Mouse (Mus musculus): ENCODE measurements at regions not wholly inside any gene's neighbourhood (a gene's known extent, or its start where the extent isn't known, plus 50 kb on each side); places are given as distances from the start of the nearest gene placed in this dataset.
A peak's percentile ranks its signal among the peaks of the same experiment; 100 is the strongest.
"Not testable (repeated sequence)": the region's sequence is repeated elsewhere in the genome, so short reads cannot be mapped to it uniquely, and the experiment has no call there.

- no peak for DNase-seq (ENCODE audit: extremely low spot score in 1 of 2, low spot score in 1 of 2)
These were observed 606.2 kb upstream of the Gpc5 start for GRCm38 (mm10) chr14:114485781-114486180.

- not testable (repeated sequence) for DNase-seq (ENCODE audit: extremely low spot score in 1 of 2, low spot score in 1 of 2)
These were observed 598.6 kb upstream of the Gpc5 start for GRCm38 (mm10) chr14:114493371-114493770.

- no peak for DNase-seq (ENCODE audit: extremely low spot score in 1 of 2, low spot score in 1 of 2)
These were observed 587.0 kb upstream of the Gpc5 start for GRCm38 (mm10) chr14:114504976-114505375.

GRCm38 (mm10) chr14:114547910-114548680 is 543.9 kb upstream of the Gpc5 start:
- no peak for DNase-seq (ENCODE audit: extremely low spot score in 1 of 2, low spot score in 1 of 2)

- no peak for DNase-seq (ENCODE audit: extremely low spot score in 1 of 2, low spot score in 1 of 2)
These were observed 542.9 kb upstream of the Gpc5 start for GRCm38 (mm10) chr14:114549101-114549500.

GRCm38 (mm10) chr14:114566411-114567030 is 525.5 kb upstream of the Gpc5 start:
- DNase-seq (ENCODE audit: extremely low spot score in 1 of 2, low spot score in 1 of 2), result peak in 1 of 2 experiments; percentile 31

- DNase-seq (ENCODE audit: extremely low spot score in 1 of 2, low spot score in 1 of 2), result peak; percentile 71 to 92
These were observed 524.2 kb upstream of the Gpc5 start for GRCm38 (mm10) chr14:114567673-114568309.

GRCm38 (mm10) chr14:114587367-114588064 is 504.5 kb upstream of the Gpc5 start:
- no peak for DNase-seq (ENCODE audit: extremely low spot score in 1 of 2, low spot score in 1 of 2)

- no peak for DNase-seq (ENCODE audit: extremely low spot score in 1 of 2, low spot score in 1 of 2)
These were observed 482.7 kb upstream of the Gpc5 start for GRCm38 (mm10) chr14:114609296-114609695.

GRCm38 (mm10) chr14:114612400-114612799 is 479.6 kb upstream of the Gpc5 start:
- DNase-seq (ENCODE audit: extremely low spot score in 1 of 2, low spot score in 1 of 2), result no peak

GRCm38 (mm10) chr14:114656636-114657035 is 435.4 kb upstream of the Gpc5 start:
- DNase-seq (ENCODE audit: extremely low spot score in 1 of 2, low spot score in 1 of 2), result no peak

- DNase-seq (ENCODE audit: extremely low spot score in 1 of 2, low spot score in 1 of 2), result no peak
These were observed 430.0 kb upstream of the Gpc5 start for GRCm38 (mm10) chr14:114662028-114662427.

- peak in 1 of 2 experiments; percentile 8 for DNase-seq (ENCODE audit: extremely low spot score in 1 of 2, low spot score in 1 of 2)
These were observed 406.9 kb upstream of the Gpc5 start for GRCm38 (mm10) chr14:114685133-114685532.

- no peak for DNase-seq (ENCODE audit: extremely low spot score in 1 of 2, low spot score in 1 of 2)
These were observed 397.1 kb upstream of the Gpc5 start for GRCm38 (mm10) chr14:114694930-114695329.

GRCm38 (mm10) chr14:114697543-114697942 is 394.5 kb upstream of the Gpc5 start:
- DNase-seq (ENCODE audit: extremely low spot score in 1 of 2, low spot score in 1 of 2), result no peak

- DNase-seq (ENCODE audit: extremely low spot score in 1 of 2, low spot score in 1 of 2), result no peak
These were observed 368.9 kb upstream of the Gpc5 start for GRCm38 (mm10) chr14:114723080-114723479.

- DNase-seq (ENCODE audit: extremely low spot score in 1 of 2, low spot score in 1 of 2), result no peak
These were observed 324.7 kb upstream of the Gpc5 start for GRCm38 (mm10) chr14:114767323-114767722.

- no peak for DNase-seq (ENCODE audit: extremely low spot score in 1 of 2, low spot score in 1 of 2)
These were observed 315.3 kb upstream of the Gpc5 start for GRCm38 (mm10) chr14:114776723-114777122.

GRCm38 (mm10) chr14:114781821-114782220 is 310.2 kb upstream of the Gpc5 start:
- DNase-seq (ENCODE audit: extremely low spot score in 1 of 2, low spot score in 1 of 2), result no peak

GRCm38 (mm10) chr14:114790946-114791830 is 300.8 kb upstream of the Gpc5 start:
- peak; percentile 68 to 91 for DNase-seq (ENCODE audit: extremely low spot score in 1 of 2, low spot score in 1 of 2)

Measured in layer of hippocampus, postnatal 25 days (tissue).